Mouse (Mus musculus): ENCODE measurements at regions not wholly inside any gene's neighbourhood (a gene's known extent, or its start where the extent isn't known, plus 50 kb on each side); places are given as distances from the start of the nearest gene placed in this dataset.

GRCm38 (mm10) chr9:33101206-33101605, 465.2 kb downstream of the Ets1 start:
- in situ Hi-C loops (cut with MboI; ENCODE audit: low pct_ligation_motif_present, low pct_unique_long_range_greater_than_20kb, low sequenced_read_pairs) (no loop called here), dilution Hi-C loops (cut with MboI; ENCODE audit: extremely low pct_ligation_motif_present, extremely low pct_unique_long_range_greater_than_20kb, low sequenced_read_pairs) (no loop called here)
- no peak for DNase-seq (ENCODE audit: extremely low read depth)
- TF ChIP-seq MAX (IDR thresholded peaks at IDR 0.05; ENCODE audit: low read length) (no peak), NELFE (IDR thresholded peaks at IDR 0.05; ENCODE audit: low read depth, low read length) (no peak), HCFC1 (IDR thresholded peaks at IDR 0.05; ENCODE audit: low read depth, low read length) (no peak)
- H3K9me3 ChIP-seq (replicated peaks; ENCODE audit: low read length), result no peaks in the 10 kb centered on the region
- no peak overlapping the region for H3K4me3 ChIP-seq (replicated peaks in 1 of 3; ENCODE audit: low read depth in 2 of 3, low read length in 2 of 3, poor library complexity in 1 of 3)
- no peak overlapping the region for H3K27ac ChIP-seq (ENCODE audit: insufficient read depth, low read depth)
- peaks cover 0 to 3% of the 10 kb centered on the region in 2 experiments; a peak in 1 of 4 replicates for H3K4me1 ChIP-seq (ENCODE audit: control insufficient read depth in 1 of 2, insufficient read depth in 2 of 2)
- H3K4me2 ChIP-seq (ENCODE audit: insufficient read depth, low read depth, poor library complexity, severe bottlenecking), result no peak overlapping the region
- H3K9ac ChIP-seq (ENCODE audit: insufficient read depth, low read depth), result no peak overlapping the region
- no peaks in the 10 kb centered on the region for H3K27me3 ChIP-seq (replicated peaks)
- H3K79me2 ChIP-seq (replicated peaks; ENCODE audit: control insufficient read depth, extremely low read depth, insufficient read depth, poor library complexity, severe bottlenecking), result no peaks in the 10 kb centered on the region
- H3K36me3 ChIP-seq (replicated peaks in 1 of 2; ENCODE audit: control insufficient read depth in 1 of 2, insufficient read depth in 1 of 2, low read length in 1 of 2), result no peaks in the 10 kb centered on the region

- in situ Hi-C loops (cut with MboI; ENCODE audit: low pct_ligation_motif_present, low pct_unique_long_range_greater_than_20kb, low sequenced_read_pairs), result no loop called here
- H3K9ac ChIP-seq (ENCODE audit: insufficient read depth, low read depth), result no peak overlapping the region
- dilution Hi-C loops (cut with MboI; ENCODE audit: extremely low pct_ligation_motif_present, extremely low pct_unique_long_range_greater_than_20kb, low sequenced_read_pairs), result no loop called here
- peaks cover 0 to 3% of the 10 kb centered on the region in 2 experiments; a peak in 1 of 4 replicates for H3K4me1 ChIP-seq (ENCODE audit: control insufficient read depth in 1 of 2, insufficient read depth in 2 of 2)
- no peaks in the 10 kb centered on the region for H3K36me3 ChIP-seq (replicated peaks in 1 of 2; ENCODE audit: control insufficient read depth in 1 of 2, insufficient read depth in 1 of 2, low read length in 1 of 2)
- no peak overlapping the region for H3K4me3 ChIP-seq (replicated peaks in 1 of 3; ENCODE audit: low read depth in 2 of 3, low read length in 2 of 3, poor library complexity in 1 of 3)
- no peaks in the 10 kb centered on the region for H3K9me3 ChIP-seq (replicated peaks; ENCODE audit: low read length)
- H3K4me2 ChIP-seq (ENCODE audit: insufficient read depth, low read depth, poor library complexity, severe bottlenecking), result no peak overlapping the region
- no peak overlapping the region for H3K27ac ChIP-seq (ENCODE audit: insufficient read depth, low read depth)
- H3K27me3 ChIP-seq (replicated peaks), result no peaks in the 10 kb centered on the region
- no peaks in the 10 kb centered on the region for H3K79me2 ChIP-seq (replicated peaks; ENCODE audit: control insufficient read depth, extremely low read depth, insufficient read depth, poor library complexity, severe bottlenecking)
- DNase-seq (ENCODE audit: extremely low read depth), result no peak
- TF ChIP-seq USF2 (conservative IDR thresholded peaks at IDR 0.05; ENCODE audit: low read depth, low read length) (no peak), HCFC1 (IDR thresholded peaks at IDR 0.05; ENCODE audit: low read depth, low read length) (no peak), USF1 (IDR thresholded peaks at IDR 0.05; ENCODE audit: low read depth, low read length) (no peak), PAX5 (IDR thresholded peaks at IDR 0.05; ENCODE audit: low read length) (no peak), POLR2A (IDR thresholded peaks at IDR 0.05; ENCODE audit: low read depth, low read length) (no peak), JUN (IDR thresholded peaks at IDR 0.05; ENCODE audit: insufficient read depth, low read depth, low read length) (no peak), ZNF384 (IDR thresholded peaks at IDR 0.05; ENCODE audit: low read depth, low read length) (no peak), KAT2A (IDR thresholded peaks at IDR 0.05; ENCODE audit: insufficient replicate concordance, low read length) (no peak)
Observed at GRCm38 (mm10) chr9:33104623-33105074, 468.6 kb downstream of the Ets1 start.

- dilution Hi-C loops (cut with MboI; ENCODE audit: extremely low pct_ligation_motif_present, extremely low pct_unique_long_range_greater_than_20kb, low sequenced_read_pairs) (no loop called here), in situ Hi-C loops (cut with MboI; ENCODE audit: low pct_ligation_motif_present, low pct_unique_long_range_greater_than_20kb, low sequenced_read_pairs) (no loop called here)
- H3K9me3 ChIP-seq (replicated peaks; ENCODE audit: low read length), result no peaks in the 10 kb centered on the region
Observed at GRCm38 (mm10) chr9:33123841-33124240, 487.8 kb downstream of the Ets1 start.

More at GRCm38 (mm10) chr9:33123841-33124240, 487.8 kb downstream of the Ets1 start:
- Histone ChIP-seq H3K4me3 (replicated peaks in 1 of 3; ENCODE audit: low read depth in 2 of 3, low read length in 2 of 3, poor library complexity in 1 of 3) (no peak overlapping the region), H3K4me1 (ENCODE audit: control insufficient read depth in 1 of 2, insufficient read depth in 2 of 2) (no peaks in the 10 kb centered on the region), H3K27ac (ENCODE audit: insufficient read depth, low read depth) (no peak overlapping the region), H3K27me3 (replicated peaks) (no peaks in the 10 kb centered on the region), H3K9ac (ENCODE audit: insufficient read depth, low read depth) (no peak overlapping the region), H3K36me3 (replicated peaks in 1 of 2; ENCODE audit: control insufficient read depth in 1 of 2, insufficient read depth in 1 of 2, low read length in 1 of 2) (no peaks in the 10 kb centered on the region), H3K79me2 (replicated peaks; ENCODE audit: control insufficient read depth, extremely low read depth, insufficient read depth, poor library complexity, severe bottlenecking) (no peaks in the 10 kb centered on the region), H3K4me2 (ENCODE audit: insufficient read depth, low read depth, poor library complexity, severe bottlenecking) (no peak overlapping the region)
- TF ChIP-seq TCF12 (IDR thresholded peaks at IDR 0.05; ENCODE audit: low read depth, low read length) (no peak), MXI1 (IDR thresholded peaks at IDR 0.05; ENCODE audit: low read depth, low read length) (no peak), CTCF (conservative IDR thresholded peaks at IDR 0.05 in 1 of 2, IDR thresholded peaks at IDR 0.05 in 1 of 2; ENCODE audit: low read depth in 2 of 2, low read length in 2 of 2) (no peak), JUND (conservative IDR thresholded peaks at IDR 0.05; ENCODE audit: low read depth, low read length) (no peak), UBTF (IDR thresholded peaks at IDR 0.05; ENCODE audit: low read depth, low read length) (no peak), ZKSCAN1 (IDR thresholded peaks at IDR 0.05; ENCODE audit: borderline replicate concordance, low read depth, low read length) (no peak), RAD21 (IDR thresholded peaks at IDR 0.05; ENCODE audit: low read depth, low read length) (no peak), MAX (IDR thresholded peaks at IDR 0.05; ENCODE audit: low read length) (no peak), ZC3H11A (IDR thresholded peaks at IDR 0.05; ENCODE audit: low read depth, low read length) (no peak), MEF2A (IDR thresholded peaks at IDR 0.05; ENCODE audit: borderline replicate concordance, low read depth, low read length) (no peak), CHD2 (IDR thresholded peaks at IDR 0.05; ENCODE audit: low read length) (no peak)
- no peak for DNase-seq (ENCODE audit: extremely low read depth)
